Mouse (Mus musculus) intestine, embryonic 15.5 days (tissue): ENCODE data around the gene Rnf145. TPM values are rescaled to one million over a fixed set of nuclear protein-coding genes. Genes with fewer than 3 reads are reported as not detected.
"Not testable (repeated sequence)": the region's sequence is repeated elsewhere in the genome, so short reads cannot be mapped to it uniquely, and the experiment has no call there.

Source experiments
- ATAC-seq: fragments of 200-750 bp; cut with Nextera tagmentation; 2 replicates; pipeline ENCODE4 v1.8.0; 2017; ENCODE audit warnings: moderate TSS enrichment, moderate library complexity
- H3K27ac ChIP-seq: fragments of 300-500 bp; sonication (generic); 2 replicates; pipeline ENCODE4 v1.5.1; 2015; ENCODE audit warnings: mild to moderate bottlenecking, inconsistent platforms
- H3K27me3 ChIP-seq: fragments of 300-500 bp; sonication (generic); replicated peaks from 2 replicates; pipeline ENCODE4 v1.6.1; 2015; ENCODE audit warnings: inconsistent platforms
- H3K36me3 ChIP-seq: fragments of 300-500 bp; sonication (generic); 2 replicates; pipeline ENCODE4 v1.6.1; 2015; ENCODE audit warnings: inconsistent platforms
- H3K4me1 ChIP-seq: fragments of 300-500 bp; sonication (generic); replicated peaks from 2 replicates; pipeline ENCODE4 v1.6.1; 2015; ENCODE audit warnings: inconsistent platforms
- H3K4me2 ChIP-seq: fragments of 300-500 bp; sonication (generic); replicated peaks from 2 replicates; pipeline ENCODE4 v1.6.1; 2015; ENCODE audit warnings: mild to moderate bottlenecking, inconsistent platforms
- H3K4me3 ChIP-seq: fragments of 300-500 bp; sonication (generic); replicated peaks from 2 replicates; pipeline ENCODE4 v1.5.1; 2015; ENCODE audit warnings: inconsistent platforms
- H3K9ac ChIP-seq: fragments of 300-500 bp; sonication (generic); 2 replicates; pipeline ENCODE4 v1.6.1; 2015; ENCODE audit warnings: inconsistent platforms
- H3K9me3 ChIP-seq: fragments of 300-500 bp; sonication (generic); 2 replicates; pipeline ENCODE4 v1.6.1; 2016; ENCODE audit warnings: inconsistent platforms
- WGBS: fragments of 180-500 bp; shearing (Covaris S2); methylation state at CpG from one replicate; pipeline ENCODE4 v1.1.7; 2015; 5-methylcytosine and 5-hydroxymethylcytosine counted together
- polyA plus RNA-seq: library from polyadenylated mRNA; unstranded; fragments of >200 nt; fragmentation: Nextera tagmentation; extraction: Ambion mirVana; gene quantifications from 2 replicates; pipeline ENCODE4 v1.2.1, GENCODE M21; 2015

The Rnf145 gene
- polyA plus RNA-seq, 1 experiment from 2014 or later = 54.8 TPM

DNA sequence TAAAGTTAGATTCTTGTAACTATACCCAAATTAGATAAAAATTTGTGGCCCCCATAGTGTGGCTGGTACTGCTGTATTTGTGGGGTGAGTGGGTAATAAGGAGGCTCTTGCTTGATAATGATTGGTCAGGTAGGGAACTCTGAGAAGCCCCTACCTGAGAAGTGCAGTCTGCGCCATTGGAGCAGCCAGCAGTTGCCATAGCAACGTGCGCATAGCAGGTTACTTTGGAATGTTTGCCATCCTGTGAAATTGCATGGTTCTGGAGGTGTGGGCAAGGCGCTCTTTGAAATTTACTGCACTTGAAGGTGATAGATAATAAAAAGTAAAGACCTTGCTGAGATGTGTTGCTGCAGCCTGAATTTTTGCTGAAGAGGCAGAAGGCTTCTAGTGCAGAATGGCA is 35.6 kb downstream of the Rnf145 start:
- no peak overlapping the region for H3K4me2 ChIP-seq
- no peak overlapping the region for H3K27ac ChIP-seq
- no peak overlapping the region for H3K9ac ChIP-seq
- H3K27me3 ChIP-seq = no peaks in the 10 kb centered on the region
- peaks cover 50% of the 10 kb centered on the region for H3K36me3 ChIP-seq
- WGBS = 63% methylated on average over 4 of the region's 4 CpGs
- no peak for ATAC-seq
- no peaks in the 10 kb centered on the region for H3K9me3 ChIP-seq
- H3K4me1 ChIP-seq = no peaks in the 10 kb centered on the region
- H3K4me3 ChIP-seq = no peak overlapping the region

DNA sequence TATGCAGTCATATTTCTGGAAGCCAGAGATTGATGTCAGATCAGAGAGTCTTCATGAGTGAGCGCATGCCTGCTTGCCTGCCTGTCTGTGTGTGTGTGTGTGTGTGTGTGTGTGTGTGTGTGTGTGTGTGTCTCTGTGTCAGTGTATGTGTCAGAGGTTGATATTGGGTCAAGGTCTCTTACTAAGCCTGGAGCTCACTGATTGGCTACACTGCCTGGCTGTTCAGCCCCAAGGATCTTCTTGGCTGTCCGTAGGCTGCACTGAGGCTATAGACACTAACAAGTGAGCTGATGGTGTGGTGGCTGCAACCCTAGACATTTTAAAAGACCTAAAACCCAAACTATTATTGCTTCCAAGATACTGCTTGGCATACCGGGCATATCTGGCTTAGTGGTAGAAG is 39.8 kb downstream of the Rnf145 start:
- Histone ChIP-seq H3K4me2 (no peak overlapping the region), H3K27me3 (no peaks in the 10 kb centered on the region), H3K27ac (no peak overlapping the region), H3K9me3 (no peaks in the 10 kb centered on the region), H3K9ac (no peak overlapping the region), H3K4me3 (no peak overlapping the region), H3K36me3 (peaks cover 47% of the 10 kb centered on the region), H3K4me1 (no peaks in the 10 kb centered on the region)
- no peak for ATAC-seq
- 88% methylated on average over 3 of the region's 3 CpGs for WGBS

DNA sequence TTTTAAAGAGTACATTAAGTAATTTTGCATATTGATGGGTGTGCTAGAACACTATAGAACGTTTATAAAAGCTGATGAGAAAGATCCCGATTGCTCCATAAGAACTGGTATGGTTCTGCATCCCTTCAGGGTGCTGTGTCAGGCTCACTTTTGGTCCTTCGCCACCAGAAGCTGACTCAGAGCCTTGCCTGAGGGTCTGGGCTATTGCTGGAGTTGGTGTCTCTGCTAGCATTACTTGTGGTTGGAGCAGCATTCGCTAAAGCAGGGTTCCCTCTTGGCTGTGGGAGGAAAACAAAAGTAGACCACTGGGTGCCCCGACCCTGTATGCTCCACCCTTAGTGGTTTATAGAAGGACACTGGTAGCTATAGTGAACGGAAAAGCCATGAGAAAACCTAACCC is 40.7 kb downstream of the Rnf145 start:
- H3K9me3 ChIP-seq = no peaks in the 10 kb centered on the region
- no peak overlapping the region for H3K4me3 ChIP-seq
- no peak overlapping the region for H3K4me2 ChIP-seq
- 91% methylated on average over 6 of the region's 6 CpGs for WGBS
- no peak overlapping the region for H3K27ac ChIP-seq
- no peaks in the 10 kb centered on the region for H3K4me1 ChIP-seq
- H3K36me3 ChIP-seq = peaks cover 51% of the 10 kb centered on the region
- H3K9ac ChIP-seq = no peak overlapping the region
- no peak for ATAC-seq
- H3K27me3 ChIP-seq = no peaks in the 10 kb centered on the region

DNA sequence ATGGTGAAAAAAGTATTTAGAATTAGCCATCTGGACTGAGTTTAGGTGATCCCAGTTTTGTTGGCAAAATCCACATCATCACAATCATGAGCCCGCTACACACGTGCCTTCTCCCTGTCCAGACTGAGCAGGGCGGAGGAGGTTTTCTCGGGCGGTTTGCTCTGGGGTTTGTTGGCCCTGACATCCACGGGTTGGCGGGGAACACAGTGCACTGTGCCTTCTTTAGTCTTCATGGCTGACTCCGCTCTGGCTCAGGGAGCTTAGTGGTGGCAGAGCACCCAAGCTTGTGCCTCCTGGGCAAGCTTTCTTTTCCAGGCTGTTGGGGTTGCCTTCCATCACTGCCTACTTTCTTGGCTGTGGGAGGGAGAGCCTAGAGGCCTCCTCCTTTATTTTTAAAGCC is 41.6 kb downstream of the Rnf145 start:
- Histone ChIP-seq H3K4me2 (no peak overlapping the region), H3K4me1 (no peaks in the 10 kb centered on the region), H3K4me3 (no peak overlapping the region), H3K27ac (no peak overlapping the region), H3K36me3 (peaks cover 51% of the 10 kb centered on the region), H3K9ac (no peak overlapping the region), H3K27me3 (no peaks in the 10 kb centered on the region), H3K9me3 (no peaks in the 10 kb centered on the region)
- 91% methylated on average over 8 of the region's 8 CpGs for WGBS
- no peak for ATAC-seq

DNA sequence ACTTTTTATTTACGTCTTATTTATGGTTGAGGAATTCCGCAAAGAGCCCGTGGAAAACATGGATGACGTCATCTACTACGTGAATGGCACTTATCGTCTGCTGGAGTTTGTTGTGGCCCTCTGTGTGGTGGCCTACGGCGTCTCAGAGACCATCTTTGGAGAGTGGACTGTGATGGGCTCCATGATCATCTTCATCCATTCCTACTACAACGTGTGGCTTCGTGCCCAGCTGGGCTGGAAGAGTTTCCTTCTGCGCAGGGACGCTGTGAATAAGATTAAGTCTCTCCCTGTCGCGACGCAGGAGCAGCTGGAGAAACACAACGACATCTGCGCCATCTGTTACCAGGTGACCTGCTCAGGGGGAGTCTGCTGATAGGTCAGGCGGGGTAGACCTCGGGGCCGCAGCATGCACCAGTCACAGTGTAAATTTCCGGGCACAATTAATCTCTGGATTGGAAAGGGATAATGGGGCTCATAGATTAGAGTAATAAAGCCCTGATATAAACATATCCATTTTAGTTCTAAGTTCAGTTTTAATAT is 42.8 kb downstream of the Rnf145 start:
- Histone ChIP-seq H3K4me1 (no peaks in the 10 kb centered on the region), H3K36me3 (peaks cover 46% of the 10 kb centered on the region), H3K9me3 (no peaks in the 10 kb centered on the region), H3K4me3 (no peak overlapping the region), H3K27me3 (no peaks in the 10 kb centered on the region), H3K4me2 (no peak overlapping the region), H3K9ac (no peak overlapping the region), H3K27ac (no peak overlapping the region)
- WGBS = 89% methylated on average over 21 of the region's 21 CpGs
- no peak for ATAC-seq

DNA sequence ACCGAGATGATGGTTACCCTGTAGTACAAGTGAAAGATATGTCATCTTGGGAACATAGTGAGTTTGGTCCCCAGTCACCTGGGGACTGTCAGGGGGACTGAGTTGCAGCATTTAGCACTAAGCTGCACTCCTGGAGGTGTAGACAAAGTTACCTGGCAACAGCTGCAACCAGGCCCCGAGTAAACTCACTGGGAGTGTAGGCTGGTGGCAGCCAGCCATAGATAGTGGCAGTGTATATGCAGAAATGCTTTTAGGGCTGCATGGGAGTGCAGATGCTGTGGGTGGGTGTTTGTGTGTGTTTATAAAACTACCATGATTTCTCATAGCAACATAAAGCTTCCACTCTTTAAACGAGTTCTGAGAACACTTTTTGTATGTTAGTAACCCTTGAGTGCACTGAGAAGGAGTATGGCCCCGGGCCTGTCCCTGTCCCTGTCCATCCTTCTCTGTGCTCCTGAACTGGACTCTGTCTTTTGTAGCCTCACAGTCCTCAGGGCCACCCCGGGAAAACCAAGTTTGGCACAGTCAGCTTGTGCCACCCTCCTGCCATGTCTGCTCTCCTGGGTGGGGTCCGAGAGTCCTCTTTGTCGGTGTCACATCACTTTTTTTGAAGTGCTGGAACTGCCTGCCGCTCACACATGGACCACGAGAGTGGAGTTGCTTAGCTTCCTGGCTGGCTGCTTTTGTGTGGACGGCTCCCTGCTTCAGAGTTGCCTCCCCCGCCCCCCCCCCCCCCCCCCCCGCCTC is 43.8 kb downstream of the Rnf145 start:
- Histone ChIP-seq H3K4me3 (no peak overlapping the region), H3K27ac (no peak overlapping the region), H3K9ac (no peak overlapping the region), H3K4me1 (no peaks in the 10 kb centered on the region), H3K4me2 (no peak overlapping the region), H3K9me3 (no peaks in the 10 kb centered on the region), H3K36me3 (peaks cover 41% of the 10 kb centered on the region), H3K27me3 (no peaks in the 10 kb centered on the region)
- WGBS = 82% methylated on average over 11 of the region's 12 CpGs
- no peak for ATAC-seq

DNA sequence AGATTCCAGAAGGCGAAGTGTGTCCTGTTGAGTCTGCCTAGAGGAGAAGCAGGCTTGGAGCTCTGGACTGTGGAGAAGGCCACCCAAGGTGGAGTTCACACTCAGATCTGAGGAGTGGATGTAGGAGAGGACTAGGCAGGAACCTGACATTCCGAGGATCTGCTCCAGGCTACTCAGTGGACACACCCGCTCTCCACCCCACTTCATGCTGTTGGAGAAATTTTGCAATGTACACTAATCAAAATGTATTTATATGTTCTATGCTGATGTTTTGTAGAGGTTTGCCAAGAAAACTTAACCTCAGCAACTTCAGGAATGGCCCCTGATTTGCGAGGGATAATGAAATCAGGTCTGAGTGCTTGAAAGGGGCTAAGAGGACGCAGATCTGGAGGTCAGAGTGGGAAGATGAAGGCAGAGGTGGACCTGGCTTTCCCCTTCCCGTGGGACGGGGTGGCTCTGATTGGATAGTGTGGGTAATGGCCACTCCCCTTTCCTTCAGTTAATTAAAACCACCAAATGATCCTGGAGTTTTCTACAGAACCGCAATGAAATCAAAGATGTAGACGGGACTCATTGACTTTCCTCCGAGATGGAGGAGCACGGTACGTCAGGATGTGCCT is 45.6 kb downstream of the Rnf145 start:
- ATAC-seq = no peak
- no peaks in the 10 kb centered on the region for H3K9me3 ChIP-seq
- peaks cover 35% of the 10 kb centered on the region for H3K36me3 ChIP-seq
- H3K27ac ChIP-seq = no peak overlapping the region
- H3K27me3 ChIP-seq = no peaks in the 10 kb centered on the region
- WGBS = 93% methylated on average over 12 of the region's 12 CpGs
- no peak overlapping the region for H3K4me2 ChIP-seq
- no peaks in the 10 kb centered on the region for H3K4me1 ChIP-seq
- H3K4me3 ChIP-seq = no peak overlapping the region
- H3K9ac ChIP-seq = no peak overlapping the region

DNA sequence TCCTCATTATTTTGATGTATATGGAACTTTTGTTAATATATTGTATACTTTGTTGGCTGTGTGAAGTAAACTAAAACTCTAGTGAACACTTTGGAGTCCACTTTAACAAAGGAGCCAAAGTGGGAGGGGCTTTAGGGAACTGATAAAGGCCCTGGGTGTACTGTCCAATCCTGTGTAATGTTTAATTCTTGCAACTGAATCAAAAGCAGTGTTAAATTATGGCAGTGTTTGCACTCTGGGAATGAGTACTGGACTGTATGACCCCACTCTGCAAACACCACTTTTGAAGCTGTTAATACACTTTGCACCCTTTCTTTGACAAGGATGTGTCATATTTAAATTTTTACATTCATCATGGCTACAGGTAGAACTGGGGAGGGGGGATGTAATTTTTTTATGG is 46.2 kb downstream of the Rnf145 start:
- no peak overlapping the region for H3K9ac ChIP-seq
- no peaks in the 10 kb centered on the region for H3K9me3 ChIP-seq
- ATAC-seq = no peak
- H3K4me2 ChIP-seq = no peak overlapping the region
- peaks cover 30% of the 10 kb centered on the region for H3K36me3 ChIP-seq
- H3K27me3 ChIP-seq = no peaks in the 10 kb centered on the region
- no peaks in the 10 kb centered on the region for H3K4me1 ChIP-seq
- no peak overlapping the region for H3K27ac ChIP-seq
- no peak overlapping the region for H3K4me3 ChIP-seq

DNA sequence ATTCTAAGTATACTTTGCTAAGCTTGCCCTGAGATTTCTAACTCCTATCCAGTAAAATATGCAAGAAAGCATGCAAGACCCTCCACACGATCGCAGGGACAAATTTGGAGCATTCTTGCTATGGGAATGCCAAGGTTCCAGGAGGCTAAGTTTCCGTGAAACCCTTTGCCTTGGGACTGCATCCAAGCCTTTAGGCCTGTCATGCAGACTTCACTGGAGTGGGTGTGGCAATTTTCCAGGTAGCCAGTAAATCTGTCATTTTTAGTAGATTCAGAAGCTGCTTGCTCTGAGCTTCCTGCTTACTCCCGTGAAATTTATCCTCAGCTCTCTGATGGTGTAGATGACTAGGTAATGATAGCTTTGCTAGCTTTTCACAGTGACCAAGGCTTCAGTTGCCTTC is 51.6 kb downstream of the Rnf145 start:
- not testable (repeated sequence) for H3K9ac ChIP-seq, H3K27ac ChIP-seq, H3K4me1 ChIP-seq, H3K9me3 ChIP-seq, ATAC-seq, H3K4me3 ChIP-seq, H3K27me3 ChIP-seq, H3K36me3 ChIP-seq, H3K4me2 ChIP-seq
- WGBS = 87% methylated on average over 4 of the region's 4 CpGs

DNA sequence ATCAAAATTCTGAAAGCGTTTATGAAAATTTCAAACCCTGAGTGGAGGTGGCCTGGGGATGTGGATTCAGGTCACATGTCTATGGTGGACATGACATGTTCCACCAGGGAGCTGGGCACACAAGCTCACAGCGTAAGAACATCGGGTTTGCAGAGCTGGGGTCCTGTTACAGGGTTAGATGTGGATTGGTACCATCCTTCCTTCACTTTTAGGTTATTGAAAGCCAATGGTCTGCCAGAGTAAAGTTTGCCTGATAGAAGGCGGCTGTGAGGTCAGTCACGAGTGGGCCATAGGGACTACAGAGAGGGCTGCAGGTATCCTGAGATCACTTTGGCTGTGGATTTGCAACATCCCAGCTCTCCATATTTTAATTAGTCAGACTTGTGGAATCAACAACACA is 54.0 kb downstream of the Rnf145 start:
- Histone ChIP-seq H3K4me1 (no peaks in the 10 kb centered on the region), H3K9ac (no peak overlapping the region), H3K4me3 (no peak overlapping the region), H3K4me2 (no peak overlapping the region), H3K9me3 (no peaks in the 10 kb centered on the region), H3K36me3 (no peaks in the 10 kb centered on the region), H3K27ac (no peak overlapping the region), H3K27me3 (no peaks in the 10 kb centered on the region)
- WGBS = 87% methylated on average over 5 of the region's 5 CpGs
- no peak for ATAC-seq

DNA sequence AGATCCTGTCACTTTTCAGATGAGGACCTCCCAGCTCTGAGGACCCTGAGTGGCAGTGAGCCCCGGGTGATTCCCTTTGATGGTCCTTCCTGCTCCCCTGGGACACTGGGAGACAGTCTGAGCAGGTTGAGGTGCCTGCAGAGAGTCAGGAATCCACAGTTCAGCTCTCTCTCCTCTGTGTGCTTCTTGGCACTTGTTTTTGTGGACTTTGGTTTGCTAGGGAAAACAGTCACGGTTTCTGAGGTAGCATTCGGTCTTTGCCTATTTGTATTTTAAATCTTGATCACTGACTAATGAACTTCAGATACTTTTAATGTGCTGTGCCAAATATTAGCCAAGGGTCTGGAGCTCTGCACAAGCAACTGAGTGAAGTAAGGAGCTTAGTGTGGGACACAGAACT is 54.6 kb downstream of the Rnf145 start:
- ATAC-seq = no peak
- Histone ChIP-seq H3K4me1 (no peaks in the 10 kb centered on the region), H3K27me3 (no peaks in the 10 kb centered on the region), H3K36me3 (no peaks in the 10 kb centered on the region), H3K27ac (no peak overlapping the region), H3K9me3 (no peaks in the 10 kb centered on the region), H3K4me3 (no peak overlapping the region), H3K9ac (no peak overlapping the region), H3K4me2 (no peak overlapping the region)
- 78% methylated on average over 3 of the region's 3 CpGs for WGBS

DNA sequence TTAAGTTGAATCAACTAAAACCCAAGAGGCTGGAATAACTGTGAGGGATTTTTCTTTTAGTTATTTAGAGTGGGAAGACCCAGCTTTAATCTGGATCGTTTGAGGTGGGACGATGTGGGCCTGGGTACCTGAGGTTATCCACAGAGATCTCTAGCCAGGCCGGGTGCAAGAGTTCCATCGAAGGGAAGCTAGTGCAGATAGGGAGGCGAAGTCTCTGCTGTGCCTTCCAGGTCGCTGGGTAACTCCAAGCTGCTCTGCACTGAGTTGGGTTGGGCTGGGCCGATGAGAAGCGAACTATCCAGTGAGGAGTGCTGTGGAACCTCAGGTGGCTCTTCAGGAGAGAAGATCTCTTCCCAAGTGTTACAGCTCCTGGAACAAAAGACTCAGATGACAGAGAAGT is 55.6 kb downstream of the Rnf145 start:
- H3K4me3 ChIP-seq = no peak overlapping the region
- 89% methylated on average over 8 of the region's 8 CpGs for WGBS
- no peak for ATAC-seq
- no peak overlapping the region for H3K4me2 ChIP-seq
- H3K36me3 ChIP-seq = no peaks in the 10 kb centered on the region
- no peaks in the 10 kb centered on the region for H3K4me1 ChIP-seq
- H3K27me3 ChIP-seq = no peaks in the 10 kb centered on the region
- H3K27ac ChIP-seq = no peak overlapping the region
- H3K9me3 ChIP-seq = no peaks in the 10 kb centered on the region
- no peak overlapping the region for H3K9ac ChIP-seq

DNA sequence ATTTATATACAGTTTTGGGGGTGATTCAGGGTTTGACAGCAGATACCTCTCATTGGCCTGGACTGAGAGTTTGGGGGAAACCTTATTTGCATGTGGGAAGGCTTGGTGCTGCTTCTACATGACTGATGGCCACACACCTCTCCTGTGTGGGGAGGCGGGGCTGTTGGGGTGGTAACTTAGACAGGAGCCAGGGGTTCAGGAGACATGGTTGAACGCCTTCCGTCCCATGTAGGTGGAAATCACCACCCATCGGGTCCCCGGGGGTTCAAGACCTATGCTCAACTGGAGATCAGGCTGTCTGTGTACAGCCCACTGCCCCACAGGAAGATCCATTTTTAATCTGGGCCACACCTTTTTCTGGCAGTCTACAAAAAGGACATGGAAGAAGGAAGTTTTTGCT is 56.1 kb downstream of the Rnf145 start:
- WGBS = 96% methylated on average over 5 of the region's 5 CpGs
- Histone ChIP-seq H3K36me3 (no peaks in the 10 kb centered on the region), H3K9ac (no peak overlapping the region), H3K9me3 (no peaks in the 10 kb centered on the region), H3K4me1 (no peaks in the 10 kb centered on the region), H3K27ac (no peak overlapping the region), H3K27me3 (no peaks in the 10 kb centered on the region), H3K4me2 (no peak overlapping the region), H3K4me3 (no peak overlapping the region)
- ATAC-seq = no peak
